Mouse (Mus musculus): ENCODE data around the gene Comt.

Gene Comt

GRCm38 (mm10) chr16:18411802-18412476 lies 14.7 kb downstream of the Comt start:
- intact Hi-C loops (cut with DNase I): no loop called here

GRCm38 (mm10) chr16:18411026-18411649 lies 15.5 kb downstream of the Comt start:
- intact Hi-C loops (cut with DNase I): no loop called here

- intact Hi-C loops (cut with DNase I): no loop called here
These were observed 16.2 kb downstream of the Comt start for GRCm38 (mm10) chr16:18410418-18410817.

GRCm38 (mm10) chr16:18409776-18410175 lies 16.9 kb downstream of the Comt start:
- intact Hi-C loops (cut with DNase I): no loop called here

GRCm38 (mm10) chr16:18407912-18408311 lies 18.7 kb downstream of the Comt start:
- intact Hi-C loops (cut with DNase I): loop anchor here (2.0 kb wide), 1 partner anchor 55 kb away; no protein-coding TSS in a partner anchor

GRCm38 (mm10) chr16:18406293-18406692 lies 20.4 kb downstream of the Comt start:
- intact Hi-C loops (cut with DNase I): loop anchor here (2.0 kb wide), 1 partner anchor 53 kb away; no protein-coding TSS in a partner anchor

- intact Hi-C loops (cut with DNase I): loop anchor here (2.0 kb wide), 1 partner anchor 53 kb away; no protein-coding TSS in a partner anchor
These were observed 20.8 kb downstream of the Comt start for GRCm38 (mm10) chr16:18405876-18406275.

- intact Hi-C loops (cut with DNase I): no loop called here
These were observed 21.4 kb downstream of the Comt start for GRCm38 (mm10) chr16:18405091-18405854.

GRCm38 (mm10) chr16:18403285-18403684 lies 23.4 kb downstream of the Comt start:
- intact Hi-C loops (cut with DNase I): no loop called here

GRCm38 (mm10) chr16:18400472-18401216 lies 26.0 kb downstream of the Comt start:
- intact Hi-C loops (cut with DNase I): no loop called here

GRCm38 (mm10) chr16:18400028-18400427 lies 26.6 kb downstream of the Comt start:
- intact Hi-C loops (cut with DNase I): no loop called here

- intact Hi-C loops (cut with DNase I): no loop called here
These were observed 29.6 kb downstream of the Comt start for GRCm38 (mm10) chr16:18396791-18397621.

GRCm38 (mm10) chr16:18396201-18396600 lies 30.5 kb downstream of the Comt start:
- intact Hi-C loops (cut with DNase I): no loop called here

- intact Hi-C loops (cut with DNase I): no loop called here
These were observed 31.0 kb downstream of the Comt start for GRCm38 (mm10) chr16:18395620-18396036.

GRCm38 (mm10) chr16:18394777-18395619 lies 31.7 kb downstream of the Comt start:
- intact Hi-C loops (cut with DNase I): loop anchor here (5.0 kb wide), 1 partner anchor 43 kb away; no protein-coding TSS in a partner anchor

GRCm38 (mm10) chr16:18394056-18394455 lies 32.6 kb downstream of the Comt start:
- intact Hi-C loops (cut with DNase I): loop anchor here (5.0 kb wide), 1 partner anchor 42 kb away; no protein-coding TSS in a partner anchor

GRCm38 (mm10) chr16:18393595-18393994 lies 33.1 kb downstream of the Comt start:
- intact Hi-C loops (cut with DNase I): loop anchor here (5.0 kb wide), 1 partner anchor 41 kb away; no protein-coding TSS in a partner anchor

- intact Hi-C loops (cut with DNase I): loop anchor here (5.0 kb wide), 1 partner anchor 40 kb away; no protein-coding TSS in a partner anchor
These were observed 33.9 kb downstream of the Comt start for GRCm38 (mm10) chr16:18392469-18393426.

All from adrenal gland (tissue).